Mouse (Mus musculus) ES-E14 (cell line): ENCODE measurements around the gene Ece2. TPM values are rescaled to one million over a fixed set of nuclear protein-coding genes. Genes with fewer than 3 reads are reported as not detected.
A peak's percentile ranks its signal among the peaks of the same experiment; 100 is the strongest.

ENCODE experiments used
- DNase-seq: peaks from one replicate; pipeline ENCODE4 v3.0.0-alpha.2; 2013; ENCODE audit warnings: low read depth, low spot score
- H3K27ac ChIP-seq: 2 replicates; pipeline ENCODE4 v1.5.1; 2012; ENCODE audit warnings: low read depth, mild to moderate bottlenecking, low read length, moderate library complexity, mixed read lengths; ENCODE audit not compliant: poor library complexity, insufficient read depth, severe bottlenecking
- H3K36me3 ChIP-seq: 2 replicates; pipeline ENCODE4 v1.6.1; 2012; ENCODE audit warnings: mild to moderate bottlenecking, low read length, moderate library complexity, mixed read lengths; ENCODE audit not compliant: control insufficient read depth, poor library complexity, insufficient read depth, severe bottlenecking
- H3K4me1 ChIP-seq, 2 experiments: fragments of 150-350 bp in 1 of 2; sonication (generic) in 1 of 2; 2 replicates each; pipeline ENCODE4 v1.6.1; 2012; ENCODE audit warnings: low read length in 2 of 2, mild to moderate bottlenecking in 1 of 2, mixed read lengths in 1 of 2; ENCODE audit not compliant: control insufficient read depth in 2 of 2, insufficient read depth in 2 of 2, poor library complexity in 1 of 2
- H3K4me3 ChIP-seq, 2 experiments: fragments of 150-350 bp in 1 of 2; sonication (generic) in 1 of 2; 2 replicates each; pipeline ENCODE4 v1.5.1; 2012; ENCODE audit warnings: low read length in 2 of 2, low read depth in 1 of 2, mild to moderate bottlenecking in 1 of 2, mixed read lengths in 1 of 2; ENCODE audit not compliant: insufficient read depth in 1 of 2, poor library complexity in 1 of 2, severe bottlenecking in 1 of 2
- H3K9ac ChIP-seq: 2 replicates; pipeline ENCODE4 v1.6.1; 2012; ENCODE audit warnings: low read depth, mild to moderate bottlenecking, low read length, mixed read lengths; ENCODE audit not compliant: poor library complexity, insufficient read depth, severe bottlenecking
- H3K9me3 ChIP-seq: fragments of 150-350 bp; sonication (generic); 2 replicates; pipeline ENCODE4 v1.6.1; 2012; ENCODE audit warnings: low read depth, mild to moderate bottlenecking, low read length; ENCODE audit not compliant: control insufficient read depth, insufficient read depth
- CHD2 ChIP-seq: IDR thresholded peaks from 2 replicates; pipeline ENCODE4 v1.6.1; 2014; ENCODE audit warnings: mild to moderate bottlenecking, low read depth, low read length, inconsistent platforms
- HCFC1 ChIP-seq: IDR thresholded peaks from 2 replicates; pipeline ENCODE4 v1.6.1; 2012; ENCODE audit warnings: low read length, inconsistent platforms, borderline replicate concordance; ENCODE audit not compliant: insufficient read depth
- MAFK ChIP-seq: IDR thresholded peaks from 2 replicates; pipeline ENCODE4 v1.6.1; 2014; ENCODE audit warnings: mild to moderate bottlenecking, low read depth, low read length, inconsistent platforms; ENCODE audit not compliant: insufficient read depth
- ZC3H11A ChIP-seq: IDR thresholded peaks from 2 replicates; pipeline ENCODE4 v1.6.1; 2012; ENCODE audit warnings: low read depth, mild to moderate bottlenecking, inconsistent platforms, low read length, borderline replicate concordance
- ZNF384 ChIP-seq: IDR thresholded peaks from 2 replicates; pipeline ENCODE4 v1.6.1; 2012; ENCODE audit warnings: low read depth, low read length, inconsistent platforms
- in situ Hi-C, 2 experiments: fragments of 600-800 bp; cut with MboI; formaldehyde crosslinking; loops; one replicate each; pipeline ENCODE4 v1.15.1; 2025; ENCODE audit warnings: low sequenced_read_pairs in 2 of 2, inconsistent platforms in 1 of 2; ENCODE audit not compliant: unreplicated experiment in 2 of 2
- total RNA-seq: library from RNA; depleted of rRNA; stranded (reverse); fragments of 300-350 nt; gene quantifications from 2 replicates; pipeline ENCODE4 v1.2.3, GENCODE M21; 2012; rRNA removed

Ece2 gene
- total RNA-seq, 1 experiment = 6.7 TPM

DNA sequence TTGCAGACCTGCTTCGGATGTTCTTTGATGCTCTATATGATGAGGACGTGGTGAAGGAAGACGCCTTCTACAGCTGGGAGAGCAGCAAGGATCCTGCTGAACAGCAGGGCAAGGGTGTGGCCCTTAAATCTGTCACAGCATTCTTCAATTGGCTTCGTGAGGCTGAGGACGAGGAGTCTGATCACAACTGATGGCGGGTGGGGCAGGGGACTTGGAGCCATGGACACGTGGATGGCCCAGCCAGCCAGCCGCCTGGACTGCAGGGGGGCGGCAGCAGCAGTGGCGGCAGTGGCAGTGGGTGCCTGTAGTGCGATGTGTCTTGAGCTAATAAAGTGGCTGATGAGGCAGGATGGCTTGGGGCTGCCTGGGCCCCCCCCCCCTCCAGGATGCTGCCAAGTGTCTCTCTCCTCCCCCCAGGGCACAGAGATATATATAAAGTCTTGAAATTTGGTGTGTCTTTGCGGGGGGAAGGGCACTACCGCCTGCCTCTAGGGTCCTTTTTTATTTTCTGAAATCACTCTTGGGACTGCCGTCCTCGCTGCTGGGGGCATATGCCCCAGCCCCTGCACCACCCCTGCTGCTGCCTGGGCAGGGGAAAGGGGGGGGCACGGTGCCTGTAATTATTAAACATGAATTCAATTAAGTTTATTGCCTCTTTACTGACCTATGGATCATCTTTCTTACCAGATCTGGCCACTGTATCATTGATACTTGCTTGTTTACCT is 62.8 kb downstream of the Ece2 start:
- DNase-seq = no peak
- H3K27ac ChIP-seq = no peak overlapping the region
- H3K9me3 ChIP-seq = no peaks in the 10 kb centered on the region
- 0 out of 4 replicates have a peak overlapping the region, but pooled peaks of 1 of the 2 experiments have one; percentile 74 for H3K4me3 ChIP-seq
- in situ Hi-C loops = no loop called here
- no peak overlapping the region for H3K9ac ChIP-seq
- peaks cover 1 to 20% of the 10 kb centered on the region in 2 experiments; a peak in 3 of 4 replicates for H3K4me1 ChIP-seq
- H3K36me3 ChIP-seq = peaks cover 35% of the 10 kb centered on the region
- TF ChIP-seq HCFC1 = no peak
- TF ChIP-seq ZNF384 = no peak
- no peak for TF ChIP-seq CHD2
- TF ChIP-seq ZC3H11A = no peak
- TF ChIP-seq MAFK = no peak

DNA sequence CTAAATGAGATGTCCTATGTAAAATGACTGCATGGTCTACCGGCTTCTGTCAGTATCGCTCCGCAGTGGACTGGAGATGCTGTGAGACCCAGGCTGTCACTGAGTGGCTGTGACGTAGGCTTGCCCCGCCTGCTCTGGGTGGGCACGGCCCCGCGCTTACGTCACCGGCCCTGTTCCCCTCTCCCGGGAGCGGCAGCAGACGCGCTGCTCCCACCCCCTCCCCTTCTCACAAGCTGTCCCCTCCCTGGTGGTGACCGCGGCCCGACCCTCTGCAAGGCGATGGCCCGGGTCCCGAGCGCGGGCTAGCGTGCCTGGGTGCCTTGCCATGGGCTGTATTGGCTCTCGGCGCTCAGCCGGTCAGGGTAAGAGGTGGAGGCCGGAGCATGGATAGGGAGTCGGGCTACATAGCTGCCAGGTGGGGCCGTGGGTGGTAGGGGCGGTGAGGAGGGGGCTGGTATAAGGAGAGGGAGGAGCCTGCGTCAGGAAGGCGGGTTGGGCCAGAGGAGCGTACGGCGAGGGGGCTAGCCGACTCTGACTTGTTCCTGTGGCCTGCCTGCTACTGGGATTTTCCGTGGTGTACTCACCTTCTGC is 63.6 kb downstream of the Ece2 start, which contains the start of gene Fam131a:
Fam131a (plus strand) TSS at position 131 of the 591 bp plus-strand sequence.
- DNase-seq = peak; percentile 65
- H3K36me3 ChIP-seq = peaks cover 27% of the 10 kb centered on the region
- H3K27ac ChIP-seq = peak within 1 kb of the TSS; percentile 32; the same call in 1 of the 2 replicates
- no peak for TF ChIP-seq MAFK
- no peak for TF ChIP-seq HCFC1
- no peak for TF ChIP-seq ZNF384
- TF ChIP-seq CHD2 = no peak
- TF ChIP-seq ZC3H11A = no peak
- H3K4me1 ChIP-seq = peaks cover 0 to 20% of the 10 kb centered on the region in 2 experiments; a peak in 3 of 4 replicates
- peak within 1 kb of the TSS; percentile 74 to 82 for H3K4me3 ChIP-seq
- peak within 1 kb of the TSS; percentile 77 for H3K9ac ChIP-seq
- in situ Hi-C loops = no loop called here
- H3K9me3 ChIP-seq = no peaks in the 10 kb centered on the region

DNA sequence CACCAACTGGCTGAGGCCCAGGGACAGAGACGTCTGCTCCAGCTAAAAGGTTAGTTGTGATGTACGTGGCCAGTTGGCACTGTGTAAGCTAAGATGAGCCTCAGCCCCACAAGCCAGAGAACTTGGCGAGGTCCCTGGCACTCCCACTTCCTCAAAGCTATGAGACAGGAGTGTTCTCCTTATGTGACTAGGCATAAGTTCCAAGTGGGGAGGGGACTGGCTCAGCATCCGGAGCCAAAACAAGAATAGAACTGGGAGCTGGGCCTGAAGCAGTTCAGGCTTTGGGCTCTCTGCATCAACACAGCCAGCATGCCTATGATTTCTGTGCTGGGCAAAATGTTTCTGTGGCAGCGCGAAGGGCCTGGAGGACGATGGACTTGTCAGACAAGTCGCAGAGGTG is 65.2 kb downstream of the Ece2 start:
- in situ Hi-C loops = no loop called here
- TF ChIP-seq MAFK (no peak), ZNF384 (no peak), CHD2 (no peak), HCFC1 (no peak), ZC3H11A (no peak)
- no peak overlapping the region for H3K27ac ChIP-seq
- H3K4me1 ChIP-seq = peaks cover 0 to 20% of the 10 kb centered on the region in 2 experiments; a peak in 3 of 4 replicates
- no peaks in the 10 kb centered on the region for H3K9me3 ChIP-seq
- H3K9ac ChIP-seq = no peak overlapping the region
- peaks cover 11% of the 10 kb centered on the region for H3K36me3 ChIP-seq
- DNase-seq = no peak
- H3K4me3 ChIP-seq = no peak overlapping the region

DNA sequence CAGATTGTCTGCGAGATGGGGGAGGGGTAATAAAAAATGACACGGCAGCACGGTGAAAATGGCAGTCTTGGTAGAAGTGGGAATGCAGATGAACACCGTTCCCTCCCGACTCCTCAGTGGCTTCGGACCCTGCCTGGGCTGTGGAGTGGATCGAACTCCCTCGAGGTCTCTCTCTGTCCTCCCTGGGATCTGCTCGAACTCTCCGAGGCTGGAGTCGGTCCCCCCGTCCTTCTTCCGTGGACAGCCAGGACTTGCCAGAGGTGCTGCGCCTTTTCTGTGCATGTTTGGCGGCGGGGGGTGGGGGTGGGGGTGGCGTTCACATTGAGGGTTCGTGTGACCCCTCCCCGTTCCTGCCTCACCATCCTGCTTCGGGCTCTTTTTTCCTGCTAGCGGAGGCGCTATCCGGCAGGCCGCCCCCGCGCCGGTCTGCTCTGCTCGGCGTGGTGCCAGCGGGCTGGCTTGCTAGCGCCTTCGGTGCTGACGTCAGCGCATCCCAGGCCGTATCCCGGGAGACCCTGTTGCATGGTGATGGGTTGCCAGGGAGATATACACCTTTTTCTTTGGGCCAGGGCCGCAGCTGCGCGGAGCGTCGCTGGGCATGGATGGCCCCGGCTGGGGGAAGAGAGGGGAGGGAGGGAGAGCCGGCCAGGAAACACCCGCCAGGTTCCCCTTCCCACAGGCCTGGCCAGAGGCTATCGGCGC is 66.1 kb downstream of the Ece2 start:
- peak overlapping the region; percentile 1 to 42 for H3K4me3 ChIP-seq
- no peak for DNase-seq
- H3K9me3 ChIP-seq = no peaks in the 10 kb centered on the region
- H3K4me1 ChIP-seq = peaks cover 0 to 22% of the 10 kb centered on the region in 2 experiments; a peak in 3 of 4 replicates
- no peak overlapping the region for H3K27ac ChIP-seq
- H3K36me3 ChIP-seq = peaks cover 8% of the 10 kb centered on the region
- in situ Hi-C loops = no loop called here
- TF ChIP-seq ZC3H11A = no peak
- TF ChIP-seq HCFC1 = no peak
- TF ChIP-seq CHD2 = no peak
- TF ChIP-seq ZNF384 = no peak
- peak; percentile 58; the same call in 1 of the 2 replicates for TF ChIP-seq MAFK
- H3K9ac ChIP-seq = peak overlapping the region; percentile 18; the same call in 1 of the 2 replicates

Other genes starting within 250 kb of the Ece2 start
- gene Abcc5, start 203.4 kb upstream of the Ece2 start, total RNA-seq = 159 and 168 TPM in 2 replicates
- 159 and 173 TPM in 2 replicates for gene Eif2b5, start 131.0 kb upstream of the Ece2 start, total RNA-seq
- 10.6 and 10.8 TPM in 2 replicates for gene Dvl3, start 112.8 kb upstream of the Ece2 start, total RNA-seq
- 170 and 236 TPM in 2 replicates for gene Ap2m1, start 94.3 kb upstream of the Ece2 start, total RNA-seq
- gene Abcf3, start 81.3 kb upstream of the Ece2 start, total RNA-seq = 49.8 and 64.0 TPM in 2 replicates
- gene Vwa5b2, start 40.4 kb upstream of the Ece2 start, total RNA-seq = 0.69 and 1.2 TPM in 2 replicates
- gene Eef1akmt4, start 18.2 kb upstream of the Ece2 start, total RNA-seq = 21.6 and 23.0 TPM in 2 replicates
- not detected in 2 replicates for gene Gm49333, start 18.2 kb upstream of the Ece2 start, total RNA-seq
- gene Alg3, start 18.1 kb upstream of the Ece2 start, total RNA-seq = 28.9 and 43.3 TPM in 2 replicates
- gene Camk2n2, start 8.5 kb upstream of the Ece2 start, total RNA-seq = 0.32 and 0.58 TPM in 2 replicates
- gene Psmd2, start 21.8 kb downstream of the Ece2 start, total RNA-seq = 200 and 302 TPM in 2 replicates
- 460 and 546 TPM in 2 replicates for gene Eif4g1, start 38.5 kb downstream of the Ece2 start, total RNA-seq
- gene Fam131a, start 63.4 kb downstream of the Ece2 start, total RNA-seq = 1.9 and 2.6 TPM in 2 replicates
- gene Polr2h, start 87.8 kb downstream of the Ece2 start, total RNA-seq = 125 and 134 TPM in 2 replicates
- gene Clcn2, start 87.9 kb downstream of the Ece2 start, total RNA-seq = 38.2 and 104 TPM in 2 replicates
- 3.7 and 9.6 TPM in 2 replicates for gene Chrd, start 103.3 kb downstream of the Ece2 start, total RNA-seq
- gene Thpo, start 104.7 kb downstream of the Ece2 start, total RNA-seq = 0.18 and 1.2 TPM in 2 replicates